Mouse (Mus musculus): ENCODE measurements at regions not wholly inside any gene's neighbourhood (a gene's known extent, or its start where the extent isn't known, plus 50 kb on each side); places are given as distances from the start of the nearest gene placed in this dataset.
A peak's percentile ranks its signal among the peaks of the same experiment; 100 is the strongest.
"Not testable (repeated sequence)": the region's sequence is repeated elsewhere in the genome, so short reads cannot be mapped to it uniquely, and the experiment has no call there.

- Histone ChIP-seq H3K9me3 (replicated peaks) (no peaks in the 10 kb centered on the region), H3K36me3 (no peaks in the 10 kb centered on the region), H3K4me3 (replicated peaks) (no peak overlapping the region), H3K27ac (replicated peaks) (no peak overlapping the region), H3K27me3 (replicated peaks) (no peaks in the 10 kb centered on the region), H3K4me1 (no peaks in the 10 kb centered on the region), H3K9ac (replicated peaks) (no peak overlapping the region), H3K4me2 (no peak overlapping the region)
- WGBS = 83% methylated on average over 3 of the region's 3 CpGs
- ATAC-seq (ENCODE audit: low FRiP score) = no peak
These were observed 481.7 kb downstream of the Hace1 start for GRCm38 (mm10) chr10:46059285-46059684.

- 88% methylated on average over 4 of the region's 4 CpGs for WGBS
- no peak for ATAC-seq (ENCODE audit: low FRiP score)
These were observed 486.2 kb downstream of the Hace1 start for GRCm38 (mm10) chr10:46063831-46064230.

DNA sequence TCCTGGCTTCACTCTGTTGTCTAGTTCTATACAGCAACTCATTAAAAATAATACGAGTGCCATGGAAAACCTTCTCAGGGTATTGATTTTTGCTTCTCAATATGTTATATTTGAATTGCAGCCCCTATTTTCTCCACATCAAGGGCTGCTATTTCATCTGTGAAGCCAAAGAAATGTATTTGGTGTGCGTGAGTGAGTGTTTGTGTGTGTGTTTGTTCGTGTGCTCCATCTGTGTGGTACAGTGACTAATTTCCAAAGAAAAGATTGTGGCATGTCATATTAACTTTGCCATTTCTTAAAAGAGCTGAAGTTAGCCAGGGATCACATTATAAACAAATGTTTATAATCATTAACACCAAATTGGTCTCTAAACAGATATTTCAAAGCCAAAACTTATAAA lies 493.1 kb downstream of the Hace1 start:
- no peak overlapping the region for H3K27ac ChIP-seq (replicated peaks)
- no peak overlapping the region for H3K4me3 ChIP-seq (replicated peaks)
- H3K36me3 ChIP-seq = no peaks in the 10 kb centered on the region
- peaks cover 16% of the 10 kb centered on the region for H3K4me1 ChIP-seq
- H3K27me3 ChIP-seq (replicated peaks) = no peaks in the 10 kb centered on the region
- no peaks in the 10 kb centered on the region for H3K9me3 ChIP-seq (replicated peaks)
- no peak overlapping the region for H3K4me2 ChIP-seq
- no peak overlapping the region for H3K9ac ChIP-seq (replicated peaks)
- ATAC-seq (ENCODE audit: low FRiP score) = no peak
- WGBS = 75% methylated on average over 3 of the region's 3 CpGs

More at GRCm38 (mm10) chr10:46063831-46064230, 486.2 kb downstream of the Hace1 start:
- Histone ChIP-seq H3K27me3 (replicated peaks) (no peaks in the 10 kb centered on the region), H3K9me3 (replicated peaks) (no peaks in the 10 kb centered on the region), H3K4me2 (no peak overlapping the region), H3K9ac (replicated peaks) (no peak overlapping the region), H3K4me3 (replicated peaks) (no peak overlapping the region), H3K4me1 (no peaks in the 10 kb centered on the region), H3K36me3 (no peaks in the 10 kb centered on the region), H3K27ac (replicated peaks) (no peak overlapping the region)

- ATAC-seq (ENCODE audit: low FRiP score) = peak; percentile 74
- 46% methylated on average over 8 of the region's 8 CpGs for WGBS
- H3K4me3 ChIP-seq (replicated peaks) = no peak overlapping the region
- peak overlapping the region; percentile 15; the same call in 1 of the 2 replicates for H3K27ac ChIP-seq (replicated peaks)
- H3K36me3 ChIP-seq = no peaks in the 10 kb centered on the region
- H3K4me1 ChIP-seq = peaks cover 16% of the 10 kb centered on the region
- no peak overlapping the region for H3K4me2 ChIP-seq
- H3K9me3 ChIP-seq (replicated peaks) = no peaks in the 10 kb centered on the region
- H3K27me3 ChIP-seq (replicated peaks) = no peaks in the 10 kb centered on the region
- H3K9ac ChIP-seq (replicated peaks) = no peak overlapping the region
These were observed 493.6 kb downstream of the Hace1 start for GRCm38 (mm10) chr10:46071220-46071619.

- Histone ChIP-seq H3K4me3 (replicated peaks) (no peak overlapping the region), H3K9me3 (replicated peaks) (no peaks in the 10 kb centered on the region), H3K36me3 (no peaks in the 10 kb centered on the region), H3K4me1 (peaks cover 16% of the 10 kb centered on the region), H3K27ac (replicated peaks) (peak overlapping the region; percentile 41; the same call in 1 of the 2 replicates), H3K9ac (replicated peaks) (no peak overlapping the region), H3K27me3 (replicated peaks) (no peaks in the 10 kb centered on the region), H3K4me2 (no peak overlapping the region; the same call in 1 of the 2 replicates)
- WGBS = 41% methylated on average over 12 of the region's 12 CpGs
- ATAC-seq (ENCODE audit: low FRiP score) = peak; percentile 65; the same call in 1 of the 2 replicates
These were observed 494.4 kb downstream of the Hace1 start for GRCm38 (mm10) chr10:46071810-46072549.

DNA sequence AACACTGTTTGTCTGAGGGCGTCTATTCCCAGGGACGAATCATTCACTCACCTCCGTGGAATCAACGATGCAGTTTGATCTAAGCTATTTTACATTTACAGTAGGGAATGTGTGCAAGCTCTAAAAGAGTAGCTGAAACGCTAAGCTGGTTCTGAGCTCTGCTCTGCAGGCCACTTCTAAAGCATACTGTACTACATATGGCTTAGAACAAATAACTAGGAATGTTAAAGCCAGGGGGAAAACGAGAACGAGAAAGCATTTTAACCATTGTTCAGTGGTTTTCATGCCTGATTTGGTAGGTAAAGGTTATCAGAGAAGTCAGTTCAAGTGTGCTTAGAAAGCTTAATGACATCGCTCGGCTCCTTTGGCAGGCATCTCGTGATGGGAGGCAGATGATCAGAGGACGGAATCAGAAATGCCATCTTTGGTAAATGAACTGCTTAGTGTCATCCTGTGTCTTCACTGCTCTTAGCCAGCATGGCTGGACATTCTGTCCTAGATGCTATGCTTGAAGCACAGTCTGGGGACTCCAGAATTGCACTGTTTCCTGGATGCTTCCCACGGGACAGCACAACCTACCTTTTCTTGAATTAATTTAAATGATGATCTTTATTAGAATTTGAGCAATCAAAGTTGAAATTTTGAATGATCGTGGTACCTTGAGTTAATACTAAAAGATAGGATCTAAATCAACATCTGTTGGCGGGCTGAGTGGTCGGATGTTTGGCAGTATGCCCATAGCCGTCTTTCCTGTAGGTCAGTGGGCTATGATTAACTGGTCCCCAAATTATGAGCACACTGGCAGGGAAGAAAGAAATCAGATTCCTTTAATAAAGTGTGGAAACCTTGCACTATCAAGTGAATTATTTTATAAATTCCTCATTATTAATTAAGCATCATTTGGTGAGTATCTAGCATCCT lies 495.2 kb downstream of the Hace1 start:
- no peaks in the 10 kb centered on the region for H3K9me3 ChIP-seq (replicated peaks)
- peaks cover 16% of the 10 kb centered on the region for H3K4me1 ChIP-seq
- no peaks in the 10 kb centered on the region for H3K36me3 ChIP-seq
- H3K27me3 ChIP-seq (replicated peaks) = no peaks in the 10 kb centered on the region
- H3K9ac ChIP-seq (replicated peaks) = no peak overlapping the region
- WGBS = 49% methylated on average over 16 of the region's 16 CpGs
- peak overlapping the region; percentile 41; the same call in 1 of the 2 replicates for H3K27ac ChIP-seq (replicated peaks)
- ATAC-seq (ENCODE audit: low FRiP score) = peak; percentile 51
- no peak overlapping the region; the same call in 1 of the 2 replicates for H3K4me2 ChIP-seq
- H3K4me3 ChIP-seq (replicated peaks) = no peak overlapping the region

GRCm38 (mm10) chr10:46087766-46088165 lies 510.1 kb downstream of the Hace1 start:
- Histone ChIP-seq H3K4me3 (replicated peaks) (no peak overlapping the region), H3K36me3 (no peaks in the 10 kb centered on the region), H3K4me2 (no peak overlapping the region), H3K9ac (replicated peaks) (no peak overlapping the region), H3K9me3 (replicated peaks) (no peaks in the 10 kb centered on the region), H3K4me1 (no peaks in the 10 kb centered on the region), H3K27me3 (replicated peaks) (no peaks in the 10 kb centered on the region), H3K27ac (replicated peaks) (no peak overlapping the region)
- ATAC-seq (ENCODE audit: low FRiP score) = no peak
- WGBS = 49% methylated on average over 4 of the region's 4 CpGs

- Histone ChIP-seq H3K27me3 (replicated peaks) (no peaks in the 10 kb centered on the region), H3K36me3 (no peaks in the 10 kb centered on the region), H3K9ac (replicated peaks) (no peak overlapping the region), H3K4me1 (no peaks in the 10 kb centered on the region), H3K4me3 (replicated peaks) (no peak overlapping the region), H3K4me2 (no peak overlapping the region), H3K9me3 (replicated peaks) (no peaks in the 10 kb centered on the region), H3K27ac (replicated peaks) (no peak overlapping the region)
- no peak for ATAC-seq (ENCODE audit: low FRiP score)
These were observed 523.2 kb downstream of the Hace1 start for GRCm38 (mm10) chr10:46100837-46101236.

- WGBS = 48% methylated on average over 4 of the region's 4 CpGs
These were observed 531.2 kb downstream of the Hace1 start for GRCm38 (mm10) chr10:46108810-46109209.

GRCm38 (mm10) chr10:46114631-46115130 lies 537.1 kb downstream of the Hace1 start:
- Histone ChIP-seq H3K9me3 (replicated peaks) (no peaks in the 10 kb centered on the region), H3K4me1 (no peaks in the 10 kb centered on the region), H3K9ac (replicated peaks) (no peak overlapping the region), H3K4me2 (no peak overlapping the region), H3K27ac (replicated peaks) (no peak overlapping the region), H3K36me3 (no peaks in the 10 kb centered on the region), H3K4me3 (replicated peaks) (no peak overlapping the region), H3K27me3 (replicated peaks) (no peaks in the 10 kb centered on the region)
- WGBS = 88% methylated on average over 5 of the region's 5 CpGs
- no peak for ATAC-seq (ENCODE audit: low FRiP score)

More at GRCm38 (mm10) chr10:46108810-46109209, 531.2 kb downstream of the Hace1 start:
- ATAC-seq (ENCODE audit: low FRiP score) = no peak
- Histone ChIP-seq H3K4me3 (replicated peaks) (no peak overlapping the region), H3K27ac (replicated peaks) (no peak overlapping the region), H3K9ac (replicated peaks) (no peak overlapping the region), H3K4me2 (no peak overlapping the region), H3K27me3 (replicated peaks) (no peaks in the 10 kb centered on the region), H3K9me3 (replicated peaks) (no peaks in the 10 kb centered on the region), H3K36me3 (no peaks in the 10 kb centered on the region), H3K4me1 (no peaks in the 10 kb centered on the region)

DNA sequence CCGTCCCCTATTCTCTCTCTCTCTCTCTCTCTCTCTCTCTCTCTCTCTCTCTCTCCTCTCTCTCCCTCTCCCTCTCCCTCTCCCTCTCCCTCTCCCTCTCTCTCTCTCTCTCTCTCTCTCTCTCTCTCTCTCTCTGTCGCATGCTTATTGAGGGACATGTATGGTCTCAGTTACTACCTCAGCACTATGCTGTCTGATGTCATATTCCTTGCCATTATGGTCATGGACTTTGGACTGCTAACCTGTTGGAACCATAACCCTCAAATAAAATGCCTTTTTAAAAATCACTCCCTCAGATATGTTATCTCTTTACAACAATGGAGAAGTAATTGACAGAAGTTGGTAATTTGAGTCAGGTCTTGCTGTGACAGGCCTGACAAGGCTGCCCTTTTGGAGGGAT lies 544.8 kb downstream of the Hace1 start:
- H3K4me1 ChIP-seq; H3K36me3 ChIP-seq; H3K9ac ChIP-seq (replicated peaks); H3K27me3 ChIP-seq (replicated peaks); ATAC-seq (ENCODE audit: low FRiP score); H3K4me3 ChIP-seq (replicated peaks); H3K9me3 ChIP-seq (replicated peaks); H3K4me2 ChIP-seq; H3K27ac ChIP-seq (replicated peaks): not testable (repeated sequence)
- WGBS = 88% methylated on average over 1 of the region's 2 CpGs
